Mouse (Mus musculus) G1E (cell line): Measurements from ENCODE around the gene Hba-a1. TPM values are rescaled to one million over a fixed set of nuclear protein-coding genes. Genes with fewer than 3 reads are reported as not detected.

Experiments used
- ATAC-seq: 2 replicates; pipeline ENCODE4 v1.8.0; 2016; ENCODE audit warnings: mild to moderate bottlenecking; ENCODE audit not compliant: insufficient number of reproducible peaks, poor library complexity, low FRiP score, severe bottlenecking; ENCODE audit errors: extremely low read depth
- DNase-seq: peaks from one replicate; pipeline ENCODE4 v3.0.0; 2012; ENCODE audit warnings: low spot score
- H3K27me3 ChIP-seq: 2 replicates; pipeline ENCODE4 v1.6.1; 2012; ENCODE audit warnings: mild to moderate bottlenecking, low read length, inconsistent platforms; ENCODE audit not compliant: insufficient read depth
- H3K36me3 ChIP-seq: replicated peaks from 2 replicates; pipeline ENCODE3; 2012; ENCODE audit warnings: mild to moderate bottlenecking, inconsistent platforms
- H3K4me1 ChIP-seq: 2 replicates; pipeline ENCODE4 v1.6.1; 2012; ENCODE audit warnings: low read depth, low read length, inconsistent platforms, mixed read lengths; ENCODE audit not compliant: insufficient read depth
- H3K4me3 ChIP-seq: 2 replicates; pipeline ENCODE4 v1.5.1; 2012; ENCODE audit warnings: low read depth, mild to moderate bottlenecking, inconsistent platforms, low read length, moderate library complexity, mixed read lengths
- H3K9me3 ChIP-seq: replicated peaks from 2 replicates; pipeline ENCODE4 v1.6.1; 2012; ENCODE audit warnings: inconsistent platforms
- CTCF ChIP-seq: IDR thresholded peaks from 2 replicates; pipeline ENCODE4 v1.5.1; 2012; ENCODE audit warnings: low read depth, low read length, inconsistent platforms, mixed read lengths
- GATA1 ChIP-seq: IDR thresholded peaks from 2 replicates; pipeline ENCODE4 v1.6.1; 2012; ENCODE audit warnings: borderline replicate concordance, low read length, inconsistent platforms, mixed read lengths
- GATA2 ChIP-seq: IDR thresholded peaks from 2 replicates; pipeline ENCODE4 v1.6.1; 2012; ENCODE audit warnings: low read depth, low read length, inconsistent platforms, borderline replicate concordance
- POLR2AphosphoS5 ChIP-seq: IDR thresholded peaks from 2 replicates; pipeline ENCODE4 v1.6.1; 2012; ENCODE audit warnings: low read depth, low read length, inconsistent platforms; ENCODE audit not compliant: insufficient replicate concordance
- TAL1 ChIP-seq: conservative IDR thresholded peaks from 2 replicates; pipeline ENCODE4 v1.6.1; 2012; ENCODE audit warnings: low read depth, low read length, inconsistent platforms, mixed read lengths
- polyA plus RNA-seq: library from polyadenylated mRNA; stranded (reverse); fragments of >175 nt; gene quantifications from 2 replicates; pipeline ENCODE4 v1.2.3, GENCODE M21; 2012
- total RNA-seq, 2 experiments: library from RNA; stranded (forward) in 1 of 2; stranded (reverse) in 1 of 2; fragments of 200-1000 nt in 1 of 2; fragments of >200 nt in 1 of 2; fragmentation: Nextera tagmentation in 1 of 2; gene quantifications; 2 replicates each; pipeline ENCODE4 v1.2.3; 2014 to 2017

Gene Hba-a1
- total and polyA plus RNA-seq, 3 experiments = 242 to 4,410 (median 2,260) TPM

DNA sequence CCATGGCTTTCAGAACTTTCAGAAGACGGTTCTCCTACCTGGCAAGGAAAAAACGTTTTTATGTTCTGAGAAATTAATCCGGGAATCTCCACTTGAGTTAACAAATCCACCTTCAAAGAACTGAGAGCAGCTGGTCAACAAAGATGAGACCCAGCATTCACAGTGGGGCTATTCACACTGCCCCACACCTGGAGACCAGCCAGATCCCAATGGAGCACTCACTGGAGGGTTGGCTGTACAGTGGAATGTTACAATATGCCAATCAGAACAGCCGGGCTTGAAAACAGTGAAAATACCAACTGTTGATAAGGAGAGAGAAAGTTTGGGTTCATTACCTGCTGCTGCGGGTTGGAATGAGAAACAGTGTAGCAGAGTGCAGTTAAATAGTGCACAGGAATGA, 48.5 kb downstream of the Hba-a1 start:
- Histone ChIP-seq H3K4me1 (no peaks in the 10 kb centered on the region), H3K36me3 (no peaks in the 10 kb centered on the region), H3K9me3 (0 out of 2 replicates have a peak, but pooled peaks cover 2% of the 10 kb centered on the region), H3K4me3 (no peak overlapping the region), H3K27me3 (peaks cover 29% of the 10 kb centered on the region)
- DNase-seq = no peak
- no peak for TF ChIP-seq CTCF
- no peak for TF ChIP-seq GATA1
- TF ChIP-seq POLR2AphosphoS5 = no peak
- no peak for TF ChIP-seq TAL1
- no peak for TF ChIP-seq GATA2
- ATAC-seq = no peak

- no peak for TF ChIP-seq CTCF
- no peak for TF ChIP-seq GATA2
- no peak for TF ChIP-seq POLR2AphosphoS5
- TF ChIP-seq GATA1 = no peak
- TF ChIP-seq TAL1 = no peak
- no peak overlapping the region for H3K4me3 ChIP-seq
- no peak for DNase-seq
- H3K9me3 ChIP-seq = 0 out of 2 replicates have a peak, but pooled peaks cover 2% of the 10 kb centered on the region
- no peaks in the 10 kb centered on the region for H3K4me1 ChIP-seq
- peaks cover 23% of the 10 kb centered on the region for H3K27me3 ChIP-seq
- ATAC-seq = no peak
- no peaks in the 10 kb centered on the region for H3K36me3 ChIP-seq
Measured at GRCm38 (mm10) chr11:32333235-32333634, 49.9 kb downstream of the Hba-a1 start.

Other genes starting within 250 kb of the Hba-a1 start
- 2.3 and 4.6 TPM in 2 replicates for gene Il9r, start 83.2 kb upstream of the Hba-a1 start, total RNA-seq (2014; fragmentation: Nextera tagmentation)
- 5.7 and 6.9 TPM in 2 replicates for gene Il9r, start 83.2 kb upstream of the Hba-a1 start, total RNA-seq (2017)
- 2.6 and 4.0 TPM in 2 replicates for gene Il9r, start 83.2 kb upstream of the Hba-a1 start, polyA plus RNA-seq
- 9.2 and 20.0 TPM in 2 replicates for gene Snrnp25, start 78.1 kb upstream of the Hba-a1 start, total RNA-seq (2014; fragmentation: Nextera tagmentation)
- 62.5 and 68.7 TPM in 2 replicates for gene Snrnp25, start 78.1 kb upstream of the Hba-a1 start, total RNA-seq (2017)
- gene Snrnp25, start 78.1 kb upstream of the Hba-a1 start, polyA plus RNA-seq = 65.6 and 74.4 TPM in 2 replicates
- gene Rhbdf1, start 61.2 kb upstream of the Hba-a1 start, total RNA-seq (2014; fragmentation: Nextera tagmentation) = 0.19 and 0.30 TPM in 2 replicates
- gene Rhbdf1, start 61.2 kb upstream of the Hba-a1 start, total RNA-seq (2017) = 0.46 and 2.5 TPM in 2 replicates
- 0.91 and 2.1 TPM in 2 replicates for gene Rhbdf1, start 61.2 kb upstream of the Hba-a1 start, polyA plus RNA-seq
- gene Mpg, start 57.0 kb upstream of the Hba-a1 start, total RNA-seq (2014; fragmentation: Nextera tagmentation) = 13.7 and 22.0 TPM in 2 replicates
- 12.7 and 17.0 TPM in 2 replicates for gene Mpg, start 57.0 kb upstream of the Hba-a1 start, total RNA-seq (2017)
- 13.4 and 14.2 TPM in 2 replicates for gene Mpg, start 57.0 kb upstream of the Hba-a1 start, polyA plus RNA-seq
- gene Nprl3, start 15.8 kb upstream of the Hba-a1 start, total RNA-seq (2014; fragmentation: Nextera tagmentation) = 90.6 and 121 TPM in 2 replicates
- 26.3 and 27.0 TPM in 2 replicates for gene Nprl3, start 15.8 kb upstream of the Hba-a1 start, total RNA-seq (2017)
- 106 and 134 TPM in 2 replicates for gene Nprl3, start 15.8 kb upstream of the Hba-a1 start, polyA plus RNA-seq
- gene Hba-x, start 7.1 kb upstream of the Hba-a1 start, total RNA-seq (2014; fragmentation: Nextera tagmentation) = not detected in 2 replicates
- gene Hba-x, start 7.1 kb upstream of the Hba-a1 start, total RNA-seq (2017) = not detected in 2 replicates
- 0.09 TPM in 1 of 2 replicates, not detected in the other for gene Hba-x, start 7.1 kb upstream of the Hba-a1 start, polyA plus RNA-seq
- gene Hbq1b, start 3.5 kb downstream of the Hba-a1 start, total RNA-seq (2014; fragmentation: Nextera tagmentation) = 9.1 and 11.6 TPM in 2 replicates
- 0.41 and 0.87 TPM in 2 replicates for gene Hbq1b, start 3.5 kb downstream of the Hba-a1 start, total RNA-seq (2017)
- 0.70 and 0.87 TPM in 2 replicates for gene Hbq1b, start 3.5 kb downstream of the Hba-a1 start, polyA plus RNA-seq
- gene Hba-a2, start 13.0 kb downstream of the Hba-a1 start, total RNA-seq (2014; fragmentation: Nextera tagmentation) = 268 and 4,240 TPM in 2 replicates
- 683 and 890 TPM in 2 replicates for gene Hba-a2, start 13.0 kb downstream of the Hba-a1 start, total RNA-seq (2017)
- 1,087 and 1,500 TPM in 2 replicates for gene Hba-a2, start 13.0 kb downstream of the Hba-a1 start, polyA plus RNA-seq
- gene Hbq1a, start 16.6 kb downstream of the Hba-a1 start, total RNA-seq (2014; fragmentation: Nextera tagmentation) = not detected in 2 replicates
- not detected in 2 replicates for gene Hbq1a, start 16.6 kb downstream of the Hba-a1 start, total RNA-seq (2017)
- not detected in 2 replicates for gene Hbq1a, start 16.6 kb downstream of the Hba-a1 start, polyA plus RNA-seq
- gene Sh3pxd2b, start 64.3 kb downstream of the Hba-a1 start, total RNA-seq (2014; fragmentation: Nextera tagmentation) = not detected in 2 replicates
- 0.12 and 0.16 TPM in 2 replicates for gene Sh3pxd2b, start 64.3 kb downstream of the Hba-a1 start, total RNA-seq (2017)
- not detected in 2 replicates for gene Sh3pxd2b, start 64.3 kb downstream of the Hba-a1 start, polyA plus RNA-seq
- not detected in 2 replicates for gene Ubtd2, start 171.9 kb downstream of the Hba-a1 start, total RNA-seq (2014; fragmentation: Nextera tagmentation)
- gene Ubtd2, start 171.9 kb downstream of the Hba-a1 start, total RNA-seq (2017) = 0.11 and 0.46 TPM in 2 replicates
- gene Ubtd2, start 171.9 kb downstream of the Hba-a1 start, polyA plus RNA-seq = 0.29 and 0.33 TPM in 2 replicates
- gene Efcab9, start 248.6 kb downstream of the Hba-a1 start, total RNA-seq (2014; fragmentation: Nextera tagmentation) = 1.4 and 4.6 TPM in 2 replicates
- gene Efcab9, start 248.6 kb downstream of the Hba-a1 start, total RNA-seq (2017) = 3.5 and 5.5 TPM in 2 replicates
- gene Efcab9, start 248.6 kb downstream of the Hba-a1 start, polyA plus RNA-seq = 0.12 TPM in 1 of 2 replicates, not detected in the other
- gene Stk10, start 249.8 kb downstream of the Hba-a1 start, total RNA-seq (2014; fragmentation: Nextera tagmentation) = 31.0 and 31.4 TPM in 2 replicates
- gene Stk10, start 249.8 kb downstream of the Hba-a1 start, total RNA-seq (2017) = 47.5 and 52.1 TPM in 2 replicates
- gene Stk10, start 249.8 kb downstream of the Hba-a1 start, polyA plus RNA-seq = 30.1 and 36.0 TPM in 2 replicates